Mouse (Mus musculus) midbrain, embryonic 10.5 days (tissue): ENCODE data around the gene Rhobtb1. TPM values are rescaled to one million over a fixed set of nuclear protein-coding genes. Genes with fewer than 3 reads are reported as not detected.

Experiments used
- DNase-seq: peaks from one replicate; pipeline ENCODE4 v3.0.0-alpha.2; 2017; ENCODE audit warnings: low spot score
- H3K27ac ChIP-seq: fragments of 300-500 bp; sonication (generic); replicated peaks from 2 replicates; pipeline ENCODE4 v1.5.1; 2016; ENCODE audit warnings: mild to moderate bottlenecking
- H3K27me3 ChIP-seq: fragments of 300-500 bp; sonication (generic); 2 replicates; pipeline ENCODE4 v1.6.1; 2016; ENCODE audit warnings: low read depth, mild to moderate bottlenecking; ENCODE audit not compliant: poor library complexity, severe bottlenecking
- H3K36me3 ChIP-seq: fragments of 300-500 bp; sonication (generic); 2 replicates; pipeline ENCODE4 v1.6.1; 2016; ENCODE audit warnings: mild to moderate bottlenecking, moderate library complexity
- H3K4me1 ChIP-seq: fragments of 300-500 bp; sonication (generic); 2 replicates; pipeline ENCODE4 v1.6.1; 2016
- H3K4me3 ChIP-seq: fragments of 300-500 bp; sonication (generic); 2 replicates; pipeline ENCODE4 v1.5.1; 2016; ENCODE audit warnings: mild to moderate bottlenecking, moderate library complexity
- H3K9me3 ChIP-seq: fragments of 300-500 bp; sonication (generic); replicated peaks from 2 replicates; pipeline ENCODE4 v1.6.1; 2016; ENCODE audit warnings: mild to moderate bottlenecking
- WGBS: fragments of 180-500 bp; shearing (Covaris S2); methylation state at CpG from one replicate; pipeline ENCODE4 v1.1.7; 2016; 5-methylcytosine and 5-hydroxymethylcytosine counted together
- polyA plus RNA-seq: library from polyadenylated mRNA; unstranded; fragments of >200 nt; fragmentation: Nextera tagmentation; extraction: Ambion mirVana; gene quantifications from 2 replicates; pipeline ENCODE4 v1.2.1, GENCODE M21; 2016

The Rhobtb1 gene
- polyA plus RNA-seq = 12.6 and 13.9 TPM in 2 replicates

GRCm38 (mm10) chr10:69151045-69151444 is at the start of gene Rhobtb1:
Gene Rhobtb1, plus strand, starts transcription at chr10:69151434.
- DNase-seq = no peak
- H3K27ac ChIP-seq = no peak within 1 kb of the TSS
- no peaks in the 10 kb centered on the region for H3K9me3 ChIP-seq
- H3K27me3 ChIP-seq = no peaks in the 10 kb centered on the region
- no peaks in the 10 kb centered on the region for H3K36me3 ChIP-seq
- no peaks in the 10 kb centered on the region for H3K4me1 ChIP-seq
- H3K4me3 ChIP-seq = no peak within 1 kb of the TSS
- WGBS = 81% methylated on average over 20 of the region's 20 CpGs

- 76% methylated on average over 4 of the region's 4 CpGs for WGBS
- H3K36me3 ChIP-seq = no peaks in the 10 kb centered on the region
Measured at GRCm38 (mm10) chr10:69101988-69102387, 49.2 kb upstream of the Rhobtb1 start.

GRCm38 (mm10) chr10:69104143-69104882 is 46.9 kb upstream of the Rhobtb1 start:
- 88% methylated on average over 12 of the region's 12 CpGs for WGBS
- no peaks in the 10 kb centered on the region for H3K9me3 ChIP-seq
- no peaks in the 10 kb centered on the region for H3K27me3 ChIP-seq
- no peaks in the 10 kb centered on the region for H3K36me3 ChIP-seq
- DNase-seq = no peak
- H3K27ac ChIP-seq = no peak overlapping the region
- no peak overlapping the region for H3K4me3 ChIP-seq
- H3K4me1 ChIP-seq = no peaks in the 10 kb centered on the region

More at GRCm38 (mm10) chr10:69101988-69102387, 49.2 kb upstream of the Rhobtb1 start:
- H3K9me3 ChIP-seq = 0 out of 2 replicates have a peak, but pooled peaks cover 3% of the 10 kb centered on the region
- no peaks in the 10 kb centered on the region for H3K4me1 ChIP-seq
- no peaks in the 10 kb centered on the region for H3K27me3 ChIP-seq
- H3K4me3 ChIP-seq = no peak overlapping the region
- H3K27ac ChIP-seq = no peak overlapping the region
- peak; percentile 31 for DNase-seq

DNA sequence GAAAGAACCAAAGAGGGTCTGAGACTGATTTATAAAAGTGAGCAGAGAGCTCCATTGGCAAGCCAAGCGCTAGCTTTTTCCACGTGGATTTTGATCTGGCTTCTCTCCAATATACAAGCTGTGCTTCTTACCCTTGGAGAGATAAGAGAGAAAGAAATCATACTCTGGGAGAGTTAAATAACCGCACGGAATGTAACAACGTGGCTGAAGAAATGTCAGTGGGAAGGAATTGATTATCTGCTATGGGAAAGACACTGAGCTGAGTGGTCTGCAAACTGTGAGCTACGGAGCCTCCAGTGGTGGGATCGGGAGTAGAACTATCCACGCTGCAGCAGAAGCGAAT is 46.4 kb upstream of the Rhobtb1 start:
- H3K9me3 ChIP-seq = no peaks in the 10 kb centered on the region
- no peaks in the 10 kb centered on the region for H3K36me3 ChIP-seq
- no peak overlapping the region for H3K4me3 ChIP-seq
- H3K27ac ChIP-seq = no peak overlapping the region
- DNase-seq = no peak
- WGBS = 83% methylated on average over 9 of the region's 9 CpGs
- H3K27me3 ChIP-seq = no peaks in the 10 kb centered on the region
- no peaks in the 10 kb centered on the region for H3K4me1 ChIP-seq

DNA sequence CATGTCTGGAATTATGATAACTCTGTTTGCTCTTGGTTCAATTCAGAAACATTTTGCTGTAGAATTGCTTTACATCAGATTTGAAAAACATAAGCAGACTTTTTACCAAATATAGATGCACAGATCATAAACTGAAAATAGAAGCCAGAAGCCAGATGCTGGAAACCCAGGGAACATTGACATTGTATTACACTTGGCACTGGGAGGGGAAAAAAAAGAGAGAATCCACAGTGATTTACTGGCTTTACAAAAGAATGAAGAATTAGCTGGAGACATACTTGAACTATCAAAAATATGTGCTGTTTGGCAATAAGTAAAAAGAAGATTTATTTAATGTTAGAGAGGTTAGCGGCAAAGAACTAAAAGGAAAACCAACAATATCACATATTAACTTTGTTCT is 44.4 kb upstream of the Rhobtb1 start:
- no peaks in the 10 kb centered on the region for H3K4me1 ChIP-seq
- H3K27ac ChIP-seq = no peak overlapping the region
- 97% methylated on average over 1 of the region's 1 CpGs for WGBS
- no peaks in the 10 kb centered on the region for H3K36me3 ChIP-seq
- H3K4me3 ChIP-seq = no peak overlapping the region
- 0 out of 2 replicates have a peak, but pooled peaks cover 4% of the 10 kb centered on the region for H3K9me3 ChIP-seq
- no peak for DNase-seq
- H3K27me3 ChIP-seq = no peaks in the 10 kb centered on the region

- no peak for DNase-seq
- Histone ChIP-seq H3K27me3 (no peaks in the 10 kb centered on the region), H3K36me3 (no peaks in the 10 kb centered on the region), H3K9me3 (0 out of 2 replicates have a peak, but pooled peaks cover 4% of the 10 kb centered on the region), H3K4me1 (no peaks in the 10 kb centered on the region), H3K4me3 (no peak overlapping the region), H3K27ac (no peak overlapping the region)
- 91% methylated on average over 8 of the region's 8 CpGs for WGBS
Measured at GRCm38 (mm10) chr10:69107253-69107652, 44.0 kb upstream of the Rhobtb1 start.

- Histone ChIP-seq H3K9me3 (0 out of 2 replicates have a peak, but pooled peaks cover 7% of the 10 kb centered on the region), H3K27ac (no peak overlapping the region), H3K36me3 (no peaks in the 10 kb centered on the region), H3K4me3 (no peak overlapping the region), H3K27me3 (no peaks in the 10 kb centered on the region), H3K4me1 (no peaks in the 10 kb centered on the region)
- no peak for DNase-seq
Measured at GRCm38 (mm10) chr10:69114384-69114783, 36.9 kb upstream of the Rhobtb1 start.

DNA sequence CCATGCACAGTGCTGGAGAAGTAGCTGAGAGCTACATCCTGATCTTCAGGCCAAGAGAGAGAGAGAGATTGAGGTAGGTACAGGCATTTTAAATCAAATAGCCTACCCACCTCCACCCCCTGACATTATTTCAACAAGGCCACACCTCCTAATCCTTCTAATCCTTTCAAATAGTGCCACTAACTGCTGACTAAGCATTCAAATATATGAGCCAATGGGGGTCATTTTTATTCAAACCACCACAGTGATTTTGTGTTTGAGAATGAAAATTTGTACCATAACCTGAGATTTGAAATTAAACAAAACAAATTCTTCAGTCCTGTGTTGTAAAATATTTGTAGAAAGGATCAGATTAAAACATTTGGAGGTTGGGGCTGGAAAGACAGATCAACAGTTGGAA is 33.2 kb upstream of the Rhobtb1 start:
- Histone ChIP-seq H3K9me3 (0 out of 2 replicates have a peak, but pooled peaks cover 3% of the 10 kb centered on the region), H3K4me1 (no peaks in the 10 kb centered on the region), H3K4me3 (no peak overlapping the region), H3K36me3 (no peaks in the 10 kb centered on the region), H3K27me3 (no peaks in the 10 kb centered on the region), H3K27ac (no peak overlapping the region)
- DNase-seq = no peak

DNA sequence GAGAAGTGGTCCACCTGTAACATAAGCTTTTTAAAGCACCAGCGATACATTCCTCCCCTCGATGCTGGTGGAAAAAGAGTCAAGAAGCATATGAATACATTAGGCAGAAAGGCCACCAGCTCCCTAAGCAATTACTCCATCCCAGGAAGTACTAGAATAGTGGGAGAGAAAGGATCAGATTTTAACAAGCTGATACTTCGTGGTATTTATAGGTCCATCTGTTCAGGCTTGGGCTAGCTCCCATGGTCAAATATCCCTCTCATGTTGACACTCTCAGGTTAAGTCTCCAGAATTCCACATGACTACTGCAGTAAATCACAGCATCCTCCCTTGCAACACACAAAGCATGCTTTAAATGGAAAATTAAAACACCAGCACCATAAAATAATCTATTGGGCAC is 32.3 kb upstream of the Rhobtb1 start:
- Histone ChIP-seq H3K4me3 (no peak overlapping the region), H3K27ac (no peak overlapping the region), H3K27me3 (no peaks in the 10 kb centered on the region), H3K9me3 (0 out of 2 replicates have a peak, but pooled peaks cover 3% of the 10 kb centered on the region), H3K4me1 (no peaks in the 10 kb centered on the region), H3K36me3 (no peaks in the 10 kb centered on the region)
- WGBS = 90% methylated on average over 3 of the region's 3 CpGs
- DNase-seq = no peak

- no peak overlapping the region for H3K4me3 ChIP-seq
- H3K27ac ChIP-seq = no peak overlapping the region
- no peaks in the 10 kb centered on the region for H3K36me3 ChIP-seq
- no peaks in the 10 kb centered on the region for H3K27me3 ChIP-seq
- H3K9me3 ChIP-seq = 0 out of 2 replicates have a peak, but pooled peaks cover 3% of the 10 kb centered on the region
- DNase-seq = no peak
- H3K4me1 ChIP-seq = no peaks in the 10 kb centered on the region
- 90% methylated on average over 1 of the region's 1 CpGs for WGBS
Measured at GRCm38 (mm10) chr10:69119456-69119855, 31.8 kb upstream of the Rhobtb1 start.

DNA sequence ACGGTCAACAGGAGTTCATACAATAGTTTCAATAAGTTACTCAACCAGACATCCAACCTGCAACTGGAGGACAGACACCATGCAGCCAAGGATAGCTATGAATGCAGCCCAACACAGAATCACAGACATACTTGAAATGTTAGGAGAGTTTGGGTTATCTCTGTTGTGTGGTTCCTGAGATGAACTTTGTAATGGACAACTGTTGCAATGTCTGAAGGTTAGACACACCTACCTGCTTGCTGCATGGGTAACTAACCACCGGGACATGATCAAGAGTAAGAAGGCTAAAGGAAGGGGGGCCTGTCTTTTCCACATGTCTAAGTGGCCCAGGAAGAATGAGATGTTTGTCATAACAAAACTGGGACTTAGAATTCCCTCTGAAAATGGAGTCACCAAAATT is 24.7 kb upstream of the Rhobtb1 start:
- Histone ChIP-seq H3K4me1 (no peaks in the 10 kb centered on the region; the same call in 1 of the 2 replicates), H3K4me3 (no peak overlapping the region), H3K36me3 (no peaks in the 10 kb centered on the region), H3K27me3 (no peaks in the 10 kb centered on the region), H3K9me3 (no peaks in the 10 kb centered on the region), H3K27ac (no peak overlapping the region)
- WGBS = 92% methylated on average over 2 of the region's 2 CpGs
- DNase-seq = no peak

DNA sequence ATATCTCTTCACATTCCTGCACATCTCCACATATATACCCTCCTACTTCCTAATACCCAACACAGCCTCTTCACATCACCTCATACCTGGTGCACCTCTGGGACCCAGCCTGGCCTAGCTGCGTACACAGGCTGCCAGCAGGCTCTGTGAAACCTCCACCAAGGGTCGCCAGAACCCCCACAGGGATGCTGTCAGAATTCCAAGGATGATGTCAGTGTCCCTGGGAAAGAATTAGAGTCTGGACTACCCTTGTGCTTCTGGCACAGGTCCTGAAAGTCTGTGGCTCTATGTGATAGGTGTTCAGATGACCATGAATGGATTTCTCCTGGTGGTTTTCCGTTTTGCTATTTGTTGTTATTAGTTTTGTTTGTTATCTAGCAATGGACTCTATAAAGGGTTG is 22.7 kb upstream of the Rhobtb1 start:
- Histone ChIP-seq H3K27me3 (no peaks in the 10 kb centered on the region), H3K4me3 (no peak overlapping the region), H3K9me3 (no peaks in the 10 kb centered on the region), H3K4me1 (no peaks in the 10 kb centered on the region; the same call in 1 of the 2 replicates), H3K36me3 (no peaks in the 10 kb centered on the region), H3K27ac (no peak overlapping the region)
- DNase-seq = no peak
- 77% methylated on average over 3 of the region's 3 CpGs for WGBS

- Histone ChIP-seq H3K4me1 (no peaks in the 10 kb centered on the region), H3K27ac (no peak overlapping the region), H3K4me3 (no peak overlapping the region), H3K9me3 (no peaks in the 10 kb centered on the region), H3K36me3 (no peaks in the 10 kb centered on the region), H3K27me3 (no peaks in the 10 kb centered on the region)
- no peak for DNase-seq
- 85% methylated on average over 5 of the region's 5 CpGs for WGBS
Measured at GRCm38 (mm10) chr10:69130613-69131012, 20.6 kb upstream of the Rhobtb1 start.
